Mouse (Mus musculus) liver, embryonic 11.5 days (tissue): ENCODE measurements at regions not wholly inside any gene's neighbourhood (a gene's known extent, or its start where the extent isn't known, plus 50 kb on each side); places are given as distances from the start of the nearest gene placed in this dataset.

Experiments
- ATAC-seq: fragments of 200-750 bp; cut with Nextera tagmentation; replicated peaks from 2 replicates; pipeline ENCODE4 v1.8.0; 2017; ENCODE audit warnings: moderate number of reproducible peaks, mild to moderate bottlenecking, moderate TSS enrichment, moderate library complexity; ENCODE audit not compliant: low FRiP score
- DNase-seq: peaks from one replicate; pipeline ENCODE4 v3.0.0-alpha.2; 2017; ENCODE audit warnings: low spot score
- H3K27ac ChIP-seq: fragments of 300-500 bp; sonication (generic); 2 replicates; pipeline ENCODE4 v1.5.1; 2014; ENCODE audit warnings: mild to moderate bottlenecking, low read depth, low read length, control low read depth
- H3K27me3 ChIP-seq: fragments of 300-500 bp; sonication (generic); replicated peaks from 2 replicates; pipeline ENCODE4 v1.6.1; 2014; ENCODE audit warnings: low read length, mixed read lengths; ENCODE audit not compliant: control insufficient read depth, insufficient read depth
- H3K36me3 ChIP-seq: fragments of 300-500 bp; sonication (generic); 2 replicates; pipeline ENCODE4 v1.6.1; 2014; ENCODE audit warnings: mild to moderate bottlenecking, low read length, moderate library complexity, mixed read lengths; ENCODE audit not compliant: control insufficient read depth, insufficient read depth
- H3K4me1 ChIP-seq: fragments of 300-500 bp; sonication (generic); replicated peaks from 2 replicates; pipeline ENCODE4 v1.6.1; 2014; ENCODE audit warnings: low read length, mixed read lengths; ENCODE audit not compliant: control insufficient read depth, insufficient read depth
- H3K4me2 ChIP-seq: fragments of 300-500 bp; sonication (generic); 2 replicates; pipeline ENCODE4 v1.6.1; 2014; ENCODE audit warnings: mild to moderate bottlenecking, control low read depth, moderate library complexity
- H3K4me3 ChIP-seq: fragments of 300-500 bp; sonication (generic); 2 replicates; pipeline ENCODE4 v1.5.1; 2014; ENCODE audit warnings: low read depth, low read length, control low read depth
- H3K9ac ChIP-seq: fragments of 300-500 bp; sonication (generic); 2 replicates; pipeline ENCODE4 v1.6.1; 2014; ENCODE audit warnings: low read depth, low read length, control low read depth
- H3K9me3 ChIP-seq: fragments of 300-500 bp; sonication (generic); 2 replicates; pipeline ENCODE4 v1.6.1; 2016; ENCODE audit warnings: low read length, inconsistent platforms, mixed read lengths; ENCODE audit not compliant: control insufficient read depth
- WGBS: fragments of 180-500 bp; shearing (Covaris S2); extraction: QIAGEN DNeasy Blood & Tissue Kit; methylation state at CpG from one replicate; pipeline ENCODE4 v1.1.7; 2014; 5-methylcytosine and 5-hydroxymethylcytosine counted together

DNA sequence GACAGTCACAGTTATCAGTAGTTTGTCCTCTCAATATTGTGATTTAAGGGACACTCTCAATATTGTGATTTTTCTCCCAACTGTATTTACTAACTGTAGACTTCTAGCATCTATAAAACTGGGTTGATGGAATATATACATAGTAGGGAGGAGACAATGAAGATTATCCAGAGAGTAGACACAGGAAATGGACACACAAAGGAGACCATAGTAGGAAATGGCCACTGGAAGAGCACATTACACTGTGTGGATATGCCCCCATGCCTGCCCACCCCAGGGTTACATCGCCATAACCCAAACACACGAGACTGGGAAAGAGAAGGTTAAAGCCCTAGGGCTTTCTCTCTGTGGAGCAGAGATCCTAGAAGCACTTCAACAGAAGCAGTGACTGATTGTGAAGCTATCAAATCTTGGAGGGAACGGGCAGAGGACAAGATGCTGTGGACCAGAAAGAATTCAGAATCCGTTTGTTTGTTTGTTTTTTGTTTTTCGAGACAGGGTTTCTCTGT is 71.0 kb upstream of the Cpm start:
- WGBS = 82% methylated on average over 5 of the region's 5 CpGs
- Histone ChIP-seq H3K9ac (no peak overlapping the region), H3K36me3 (no peaks in the 10 kb centered on the region), H3K4me1 (0 out of 2 replicates have a peak, but pooled peaks cover 3% of the 10 kb centered on the region), H3K27ac (no peak overlapping the region), H3K27me3 (no peaks in the 10 kb centered on the region), H3K4me3 (no peak overlapping the region), H3K9me3 (no peaks in the 10 kb centered on the region), H3K4me2 (no peak overlapping the region)
- ATAC-seq = no peak
- no peak for DNase-seq

DNA sequence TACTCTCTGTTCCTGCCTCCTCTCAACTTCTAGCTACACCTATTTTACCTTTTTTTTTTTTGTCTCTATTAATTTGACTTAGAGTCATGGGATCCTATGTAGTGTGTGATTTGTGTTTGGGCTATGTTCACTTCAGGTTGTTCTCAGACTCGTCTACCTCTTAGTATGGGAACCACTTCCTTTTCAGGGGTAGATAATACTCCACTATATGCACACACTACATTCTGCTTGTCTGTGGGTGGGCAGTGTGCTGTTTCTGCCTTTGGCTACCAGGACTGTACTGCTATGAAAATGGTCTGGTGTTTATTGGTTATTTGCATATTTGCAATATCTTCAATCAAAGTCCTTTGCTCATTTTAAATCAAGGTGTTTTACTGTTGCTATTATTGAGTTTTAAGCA is 71.6 kb upstream of the Cpm start:
- Histone ChIP-seq H3K4me3 (no peak overlapping the region), H3K36me3 (no peaks in the 10 kb centered on the region), H3K27ac (no peak overlapping the region), H3K9me3 (no peaks in the 10 kb centered on the region), H3K4me2 (no peak overlapping the region), H3K27me3 (no peaks in the 10 kb centered on the region), H3K4me1 (0 out of 2 replicates have a peak, but pooled peaks cover 3% of the 10 kb centered on the region), H3K9ac (no peak overlapping the region)
- 80% methylated on average over 1 of the region's 1 CpGs for WGBS
- DNase-seq (no peak), ATAC-seq (no peak)

DNA sequence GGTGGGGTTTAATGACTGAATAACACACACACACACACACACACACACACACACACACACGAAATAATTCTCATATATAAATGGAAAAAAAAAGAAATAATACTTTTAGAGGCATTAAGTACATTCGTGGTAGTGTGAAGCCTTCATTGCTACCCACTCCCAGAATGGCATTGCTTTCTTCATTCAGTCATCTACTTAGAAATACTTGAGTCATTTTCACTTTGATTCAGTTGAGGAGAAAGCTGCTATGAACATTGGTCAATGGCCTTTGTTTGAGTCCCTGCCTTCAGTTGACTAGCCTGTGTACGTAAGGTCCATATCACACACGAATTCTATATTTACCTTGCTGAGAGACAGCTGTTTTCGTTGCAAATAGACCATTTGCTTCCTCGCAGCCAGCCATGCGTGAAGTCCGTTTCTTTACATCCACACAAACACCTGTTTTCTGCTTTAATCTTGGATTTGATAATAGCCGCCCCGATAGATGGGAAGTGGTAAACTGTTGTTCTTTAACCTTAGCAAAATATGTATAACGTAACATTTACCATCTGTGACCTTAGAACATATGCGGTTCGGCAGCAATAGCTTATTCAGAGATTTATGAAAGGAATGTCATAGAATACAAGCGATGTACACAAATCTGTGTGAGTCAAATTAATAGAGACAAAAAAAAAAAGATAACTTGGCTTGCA is 72.3 kb upstream of the Cpm start:
- Histone ChIP-seq H3K4me3 (no peak overlapping the region), H3K4me1 (0 out of 2 replicates have a peak, but pooled peaks cover 3% of the 10 kb centered on the region), H3K27ac (no peak overlapping the region), H3K9ac (no peak overlapping the region), H3K27me3 (no peaks in the 10 kb centered on the region), H3K9me3 (no peaks in the 10 kb centered on the region), H3K36me3 (no peaks in the 10 kb centered on the region), H3K4me2 (no peak overlapping the region)
- DNase-seq (no peak), ATAC-seq (no peak)
- 77% methylated on average over 14 of the region's 14 CpGs for WGBS

DNA sequence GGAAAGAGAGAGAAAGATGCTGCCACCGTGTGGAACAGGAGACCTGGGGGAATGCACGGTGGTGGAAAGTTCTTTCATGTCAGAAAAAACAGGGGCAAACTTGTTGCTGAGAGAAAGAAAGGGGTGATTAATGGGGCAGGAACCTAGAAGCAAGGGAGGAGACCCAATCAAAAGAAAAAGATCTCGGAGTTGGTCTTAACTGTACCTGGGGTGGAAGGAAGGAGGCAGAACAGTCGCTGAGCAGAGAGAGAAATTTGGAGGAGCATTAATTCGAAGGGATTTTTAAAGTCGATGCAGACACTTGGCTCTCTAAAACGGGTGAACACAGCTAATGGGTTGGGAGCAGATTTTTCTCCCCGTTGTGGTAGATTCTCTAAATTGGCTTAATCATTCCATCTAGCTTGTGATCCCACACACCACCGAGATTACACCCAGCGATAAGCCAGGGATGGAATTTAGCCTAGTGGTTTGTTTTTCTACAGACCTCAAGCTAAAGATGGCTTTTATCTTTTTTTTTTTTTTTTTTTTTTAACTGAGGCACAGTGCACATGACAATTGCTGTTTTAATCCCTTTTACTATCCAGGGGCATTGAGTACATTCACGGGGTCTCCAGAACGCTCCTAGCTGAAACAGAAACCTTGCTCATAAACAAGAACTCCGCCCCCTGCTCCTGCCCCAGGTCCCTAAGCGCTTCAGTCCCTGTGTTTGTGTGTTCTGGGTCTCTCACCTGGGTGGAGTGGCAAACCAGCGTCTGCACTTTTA is 73.1 kb upstream of the Cpm start:
- ATAC-seq = no peak
- Histone ChIP-seq H3K4me2 (no peak overlapping the region), H3K9ac (no peak overlapping the region), H3K27ac (no peak overlapping the region), H3K9me3 (no peaks in the 10 kb centered on the region), H3K4me1 (0 out of 2 replicates have a peak, but pooled peaks cover 3% of the 10 kb centered on the region), H3K36me3 (no peaks in the 10 kb centered on the region), H3K27me3 (no peaks in the 10 kb centered on the region), H3K4me3 (no peak overlapping the region)
- WGBS = 41% methylated on average over 15 of the region's 15 CpGs
- no peak for DNase-seq

DNA sequence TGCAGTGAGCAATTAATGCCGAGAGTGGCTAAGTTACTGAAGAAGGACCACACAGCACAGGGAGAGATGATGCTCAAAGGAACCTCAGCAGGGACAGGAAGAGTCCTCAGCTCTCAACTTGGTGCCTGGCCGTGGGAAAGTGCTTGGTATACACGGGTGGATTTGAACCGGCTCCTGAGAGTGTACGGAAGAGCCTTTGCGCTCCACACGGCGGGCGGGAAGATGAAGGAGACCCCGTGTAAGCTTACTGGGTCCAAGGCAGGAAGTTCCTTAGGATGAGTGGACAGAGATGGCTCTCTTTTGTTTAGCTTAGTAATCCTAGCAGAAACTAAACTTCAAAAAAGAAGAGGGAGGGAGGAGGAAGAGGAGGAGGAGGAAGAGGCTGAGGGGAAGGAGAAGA is 73.8 kb upstream of the Cpm start:
- no peaks in the 10 kb centered on the region for H3K9me3 ChIP-seq
- no peak for ATAC-seq
- 79% methylated on average over 10 of the region's 10 CpGs for WGBS
- no peak overlapping the region for H3K27ac ChIP-seq
- no peak overlapping the region for H3K9ac ChIP-seq
- H3K36me3 ChIP-seq = no peaks in the 10 kb centered on the region
- 0 out of 2 replicates have a peak, but pooled peaks cover 3% of the 10 kb centered on the region for H3K4me1 ChIP-seq
- no peak for DNase-seq
- H3K4me2 ChIP-seq = no peak overlapping the region
- H3K4me3 ChIP-seq = no peak overlapping the region
- H3K27me3 ChIP-seq = no peaks in the 10 kb centered on the region

DNA sequence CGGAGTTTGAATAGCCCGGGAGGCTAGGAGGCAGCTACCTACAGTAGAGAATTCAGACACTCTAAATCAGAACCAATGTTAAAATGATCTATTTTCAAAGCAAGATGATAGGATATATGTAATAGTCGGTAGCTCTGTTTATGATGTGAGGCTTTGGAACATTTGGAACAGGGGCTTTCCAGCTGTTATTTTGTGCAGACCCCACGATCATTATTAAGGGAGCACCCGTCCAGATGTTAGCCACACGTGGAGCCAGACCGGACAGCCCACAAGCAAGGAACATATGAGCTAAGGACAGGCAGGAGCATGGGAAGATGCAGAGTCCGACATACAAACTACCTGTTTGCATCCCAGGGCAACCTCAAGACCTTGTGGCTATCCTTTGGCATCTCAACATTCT is 74.3 kb upstream of the Cpm start:
- no peaks in the 10 kb centered on the region for H3K27me3 ChIP-seq
- no peak overlapping the region for H3K27ac ChIP-seq
- no peaks in the 10 kb centered on the region for H3K36me3 ChIP-seq
- ATAC-seq = no peak
- no peak overlapping the region for H3K4me3 ChIP-seq
- H3K9me3 ChIP-seq = no peaks in the 10 kb centered on the region
- DNase-seq = no peak
- H3K4me2 ChIP-seq = no peak overlapping the region
- 73% methylated on average over 8 of the region's 8 CpGs for WGBS
- H3K9ac ChIP-seq = no peak overlapping the region
- 0 out of 2 replicates have a peak, but pooled peaks cover 3% of the 10 kb centered on the region for H3K4me1 ChIP-seq

DNA sequence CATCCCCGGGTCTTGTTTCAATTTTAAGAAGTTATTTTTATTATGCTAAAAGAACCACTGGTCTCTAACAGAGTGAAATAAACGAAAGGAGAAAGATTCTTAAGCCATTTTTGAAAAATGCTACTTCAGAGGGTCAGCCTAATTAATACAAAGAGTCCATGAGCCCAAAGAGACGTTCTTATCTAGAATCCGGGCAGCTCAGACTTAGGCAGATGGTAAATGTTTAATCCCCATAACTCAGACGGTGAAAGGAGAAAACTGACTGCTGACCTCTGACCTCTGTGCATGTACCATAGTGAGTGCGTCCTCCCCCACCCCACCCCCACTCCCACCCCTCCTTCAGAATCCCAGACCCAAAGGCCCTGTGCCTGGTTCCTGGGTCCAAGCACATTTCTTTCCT is 74.8 kb upstream of the Cpm start:
- Histone ChIP-seq H3K4me2 (no peak overlapping the region), H3K27ac (no peak overlapping the region; the same call in 1 of the 2 replicates), H3K27me3 (no peaks in the 10 kb centered on the region), H3K4me3 (no peak overlapping the region), H3K9ac (no peak overlapping the region), H3K4me1 (0 out of 2 replicates have a peak, but pooled peaks cover 3% of the 10 kb centered on the region), H3K36me3 (no peaks in the 10 kb centered on the region), H3K9me3 (no peaks in the 10 kb centered on the region)
- no peak for ATAC-seq
- WGBS = 48% methylated on average over 6 of the region's 6 CpGs
- DNase-seq = no peak

DNA sequence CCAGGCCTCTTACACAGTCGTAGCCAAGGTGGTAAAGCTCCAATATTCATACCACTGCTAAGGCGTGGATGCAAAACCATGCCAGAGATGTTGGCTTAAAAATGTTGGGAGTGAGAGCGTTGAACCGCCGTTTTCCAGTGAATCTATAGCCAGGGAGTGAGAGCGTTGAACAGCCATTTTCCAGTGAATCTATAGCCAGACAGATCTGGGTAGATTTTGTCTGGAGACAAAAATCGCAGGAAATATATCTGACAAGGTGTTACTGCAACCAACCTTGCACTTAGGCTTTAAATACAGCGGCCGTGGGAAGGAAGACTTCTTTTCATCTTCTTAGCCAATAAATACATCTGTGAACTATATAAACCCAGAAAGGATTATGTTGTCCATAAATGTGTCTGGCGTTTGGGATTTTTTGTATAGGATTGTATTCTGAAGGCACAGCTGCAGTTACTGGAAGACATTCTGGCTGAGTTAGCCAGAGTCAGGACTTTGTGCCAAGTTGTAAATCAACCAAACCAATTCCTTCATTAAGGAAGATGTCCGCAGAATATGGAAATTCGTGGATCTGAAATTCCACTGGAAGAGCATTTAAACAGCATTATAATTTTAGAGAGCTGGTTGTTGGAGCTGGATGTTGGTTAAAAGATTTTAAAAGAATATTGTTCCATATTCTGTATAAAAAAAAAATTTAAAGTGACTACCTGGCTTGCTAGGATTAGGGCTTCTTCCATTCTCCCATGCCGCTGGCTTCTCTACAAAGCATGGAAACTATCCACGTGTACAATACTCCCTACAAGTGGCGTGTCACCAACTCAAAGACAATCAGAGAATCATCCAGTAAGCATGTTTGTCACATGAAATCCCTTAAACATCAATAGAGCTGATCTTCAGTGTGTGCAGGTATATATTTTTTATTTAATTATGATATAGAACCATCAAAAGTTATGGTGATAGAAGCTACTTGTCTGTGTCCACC is 75.8 kb upstream of the Cpm start:
- Histone ChIP-seq H3K4me2 (no peak overlapping the region), H3K9me3 (no peaks in the 10 kb centered on the region), H3K4me3 (no peak overlapping the region), H3K9ac (no peak overlapping the region), H3K27ac (no peak overlapping the region), H3K4me1 (0 out of 2 replicates have a peak, but pooled peaks cover 3% of the 10 kb centered on the region), H3K36me3 (no peaks in the 10 kb centered on the region), H3K27me3 (no peaks in the 10 kb centered on the region)
- ATAC-seq (no peak), DNase-seq (no peak)
- 81% methylated on average over 15 of the region's 15 CpGs for WGBS
